ENCODE assay signal across 30 mouse cellular contexts in the genomic region with DNA sequence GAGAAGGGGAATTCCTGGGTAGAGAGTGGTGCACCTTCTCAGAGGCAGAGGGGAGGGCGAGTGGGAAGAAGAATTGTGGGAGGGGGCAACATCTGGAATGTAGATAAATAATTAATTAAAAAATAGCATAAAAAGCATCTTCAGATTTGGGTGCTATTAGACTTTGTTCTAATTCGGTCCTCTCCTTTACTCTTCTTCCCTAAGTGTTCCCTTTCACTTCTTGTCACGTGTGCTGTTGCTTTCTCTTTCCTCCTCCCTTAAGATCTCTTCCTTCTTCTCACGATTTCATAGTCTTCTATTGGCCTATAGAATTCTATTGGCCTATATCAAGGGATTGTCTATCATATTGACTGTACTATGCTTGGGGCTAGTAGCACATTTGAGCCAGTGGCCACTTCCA.
"Had no signal": no experiment of that assay in that cellular context is flagged by ENCODE, and none has a peak within 500 bp of the region (broad histone marks: within the 10 kb centered on the region; RNA-seq: fewer than 3 reads in every experiment).

No protein-coding gene starts in this region.

- H3K9ac ChIP-seq: limb, embryonic 12.5 days; limb, embryonic 13.5 days; limb, embryonic 15.5 days; liver, embryonic 12.5 days; liver, embryonic 13.5 days; liver, embryonic 14.5 days; liver, embryonic 15.5 days; liver, postnatal 0 days; lung, embryonic 14.5 days; lung, embryonic 15.5 days; midbrain, embryonic 12.5 days; midbrain, embryonic 13.5 days; midbrain, embryonic 15.5 days; neural tube, embryonic 12.5 days had no signal

- H3K27me3 ChIP-seq: limb, embryonic 15.5 days; liver, embryonic 12.5 days; liver, embryonic 13.5 days; liver, embryonic 15.5 days; lung, embryonic 15.5 days; megakaryocyte, embryonic 14.5 days; midbrain, embryonic 12.5 days; midbrain, embryonic 13.5 days; midbrain, embryonic 15.5 days; neural tube, embryonic 12.5 days had no signal

- H3K36me3 ChIP-seq: limb, embryonic 10.5 days; limb, embryonic 12.5 days; limb, embryonic 13.5 days; limb, embryonic 15.5 days; liver, embryonic 12.5 days; liver, embryonic 13.5 days; liver, embryonic 15.5 days; lung, embryonic 15.5 days; midbrain, embryonic 10.5 days; midbrain, embryonic 12.5 days; neural tube, embryonic 12.5 days had no signal

- H3K9me3 ChIP-seq: limb, embryonic 10.5 days; limb, embryonic 12.5 days; limb, embryonic 13.5 days; limb, embryonic 15.5 days; liver, embryonic 12.5 days; liver, embryonic 15.5 days; lung, embryonic 15.5 days; midbrain, embryonic 10.5 days; midbrain, embryonic 12.5 days; midbrain, embryonic 13.5 days; midbrain, embryonic 15.5 days; neural tube, embryonic 12.5 days had no signal

- H3K4me1 ChIP-seq: limb, embryonic 10.5 days; limb, embryonic 12.5 days; limb, embryonic 13.5 days; limb, embryonic 15.5 days; liver, embryonic 12.5 days; liver, embryonic 13.5 days; liver, embryonic 15.5 days; lung, embryonic 15.5 days; megakaryocyte, embryonic 14.5 days; midbrain, embryonic 12.5 days; midbrain, embryonic 13.5 days; midbrain, embryonic 15.5 days; neural tube, embryonic 12.5 days had no signal

- H3K4me2 ChIP-seq: limb, embryonic 12.5 days; limb, embryonic 13.5 days; limb, embryonic 15.5 days; liver, embryonic 11.5 days; liver, embryonic 12.5 days; liver, embryonic 13.5 days; liver, embryonic 15.5 days; lung, embryonic 14.5 days; lung, embryonic 15.5 days; midbrain, embryonic 11.5 days; midbrain, embryonic 12.5 days; midbrain, embryonic 13.5 days; midbrain, embryonic 15.5 days; neural tube, embryonic 12.5 days had no signal

- H3K4me3 ChIP-seq: limb, embryonic 10.5 days; limb, embryonic 12.5 days; limb, embryonic 13.5 days; limb, embryonic 15.5 days; liver, embryonic 12.5 days; liver, embryonic 13.5 days; liver, embryonic 15.5 days; lung, embryonic 15.5 days; megakaryocyte, embryonic 14.5 days; midbrain, embryonic 10.5 days; midbrain, embryonic 12.5 days; midbrain, embryonic 13.5 days; midbrain, embryonic 15.5 days; myocyte; neural tube, embryonic 12.5 days had no signal

- DNase-seq: left cerebral cortex, postnatal 4 days; liver; liver, embryonic 13.5 days; liver, postnatal 0 days; lung, adult 18-20 months; lung, adult 2 months; lung, embryonic 14.5 days; lung, postnatal 10 days; lung, postnatal 14 days; lung, postnatal 36 days; lung, postnatal 4 days; midbrain, embryonic 14.5 days had no signal

- H3K27ac ChIP-seq: limb, embryonic 10.5 days; limb, embryonic 12.5 days; limb, embryonic 13.5 days; limb, embryonic 15.5 days; liver, embryonic 12.5 days; liver, embryonic 13.5 days; liver, embryonic 14.5 days; liver, embryonic 15.5 days; lung, embryonic 15.5 days; macrophage; midbrain, embryonic 10.5 days; midbrain, embryonic 12.5 days; midbrain, embryonic 13.5 days; midbrain, embryonic 15.5 days; neural tube, embryonic 12.5 days had no signal
